Mouse (Mus musculus): ENCODE measurements around the gene Fam229a. TPM values are rescaled to one million over a fixed set of nuclear protein-coding genes. Genes with fewer than 3 reads are reported as not detected.

The Fam229a gene
- total RNA-seq, 2 experiments from 2014 or later: not detected

DNA sequence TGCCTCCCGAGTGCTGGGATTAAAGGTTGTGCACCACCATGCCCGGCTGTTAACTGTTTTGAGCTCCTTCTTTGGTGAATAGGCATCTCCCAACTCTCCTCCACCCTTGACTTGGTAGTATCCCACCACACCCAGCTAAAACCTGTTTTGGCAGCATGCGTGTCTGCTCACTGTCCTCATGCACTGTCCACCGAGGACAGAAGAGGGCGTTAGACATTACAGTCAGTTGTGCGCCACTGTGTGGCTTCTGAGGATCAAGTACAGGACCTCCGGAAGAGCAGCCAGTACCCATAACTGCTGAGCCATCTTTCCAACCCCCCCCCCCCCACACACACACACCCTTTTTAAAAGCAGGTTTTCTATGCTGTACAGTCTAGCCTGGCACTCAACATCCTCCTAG is 3.7 kb downstream of the Fam229a start:
- intact Hi-C loops (cut with DNase I): no loop called here
- no peak for DNase-seq

- intact Hi-C loops (cut with DNase I): no loop called here
- no peak for DNase-seq
Measured at GRCm38 (mm10) chr4:129495672-129496562, 4.9 kb downstream of the Fam229a start.

DNA sequence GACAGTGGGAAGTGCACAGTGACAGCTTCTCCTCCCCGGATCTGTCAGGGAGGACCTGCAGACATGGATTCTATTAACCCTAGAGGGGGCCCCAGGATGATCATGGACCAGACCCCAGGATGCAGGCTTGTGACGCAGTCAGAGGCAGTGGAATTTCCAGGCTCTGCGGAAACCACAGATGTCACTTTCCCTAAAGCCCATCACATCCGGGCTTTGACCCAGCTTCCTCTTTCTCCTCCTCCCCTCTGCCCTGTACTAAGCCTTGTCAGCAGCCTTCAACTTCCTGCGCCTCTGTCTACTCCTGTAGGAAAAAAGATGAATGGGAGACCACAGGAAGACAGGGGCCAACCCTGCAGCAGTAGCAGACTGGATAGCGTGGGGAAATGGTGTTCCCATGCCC is 5.6 kb downstream of the Fam229a start:
- intact Hi-C loops (cut with DNase I): no loop called here
- no peak for DNase-seq

DNA sequence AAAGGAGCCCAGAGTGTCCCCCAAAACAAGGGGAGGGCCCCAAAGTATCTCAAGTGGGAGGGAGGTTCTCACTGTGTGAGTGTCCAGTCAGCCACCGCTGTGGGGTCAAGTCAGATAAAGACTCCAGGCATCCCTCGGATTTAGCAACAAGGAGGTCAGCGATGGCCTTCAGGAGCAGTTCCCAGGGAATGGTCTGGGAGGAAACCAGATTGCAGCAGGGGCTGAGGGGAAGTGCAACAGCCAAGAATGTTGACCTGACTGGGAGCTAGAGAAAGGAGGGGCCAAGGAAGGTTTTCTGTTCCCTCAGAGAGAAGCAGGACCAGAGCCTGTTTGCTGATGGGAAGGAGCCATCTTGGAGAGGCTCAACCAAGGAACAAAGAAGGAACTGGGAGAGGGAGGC is 8.0 kb downstream of the Fam229a start:
- intact Hi-C loops (cut with DNase I): no loop called here
- no peak for DNase-seq

GRCm38 (mm10) chr4:129500017-129500416 is 9.0 kb downstream of the Fam229a start:
- intact Hi-C loops (cut with DNase I): no loop called here

GRCm38 (mm10) chr4:129500607-129501566 is 9.9 kb downstream of the Fam229a start:
- intact Hi-C loops (cut with DNase I): no loop called here
- peak; percentile 86 for DNase-seq

More at GRCm38 (mm10) chr4:129500017-129500416, 9.0 kb downstream of the Fam229a start:
- no peak for DNase-seq

DNA sequence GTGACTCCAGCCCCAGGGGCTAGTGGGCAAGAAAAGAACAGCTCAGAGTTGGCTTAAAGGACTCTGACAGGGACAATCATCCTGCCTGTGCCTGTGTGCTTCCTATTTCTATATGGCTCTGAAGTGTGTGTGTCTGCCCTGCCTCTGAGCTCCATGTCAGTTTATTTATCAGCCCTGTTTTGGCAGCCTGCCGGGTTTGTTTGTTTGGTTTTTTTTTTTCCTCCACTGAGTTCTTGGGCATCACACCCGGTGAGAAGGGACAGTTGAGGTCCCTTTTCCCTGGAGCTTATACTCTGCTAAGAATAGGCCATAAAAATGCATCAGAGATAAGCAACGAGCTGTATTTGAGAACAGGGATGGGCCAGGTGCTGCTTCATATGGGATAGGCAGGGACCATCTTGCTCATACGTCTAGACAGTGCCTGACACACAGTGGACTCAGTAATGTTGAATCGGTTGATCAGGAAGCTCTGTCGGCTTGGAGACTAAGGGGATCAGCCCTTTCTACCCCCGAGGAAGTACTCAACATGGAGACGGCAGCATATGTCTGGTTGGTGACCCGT is 11.4 kb downstream of the Fam229a start:
- no peak for DNase-seq
- intact Hi-C loops (cut with DNase I): no loop called here

DNA sequence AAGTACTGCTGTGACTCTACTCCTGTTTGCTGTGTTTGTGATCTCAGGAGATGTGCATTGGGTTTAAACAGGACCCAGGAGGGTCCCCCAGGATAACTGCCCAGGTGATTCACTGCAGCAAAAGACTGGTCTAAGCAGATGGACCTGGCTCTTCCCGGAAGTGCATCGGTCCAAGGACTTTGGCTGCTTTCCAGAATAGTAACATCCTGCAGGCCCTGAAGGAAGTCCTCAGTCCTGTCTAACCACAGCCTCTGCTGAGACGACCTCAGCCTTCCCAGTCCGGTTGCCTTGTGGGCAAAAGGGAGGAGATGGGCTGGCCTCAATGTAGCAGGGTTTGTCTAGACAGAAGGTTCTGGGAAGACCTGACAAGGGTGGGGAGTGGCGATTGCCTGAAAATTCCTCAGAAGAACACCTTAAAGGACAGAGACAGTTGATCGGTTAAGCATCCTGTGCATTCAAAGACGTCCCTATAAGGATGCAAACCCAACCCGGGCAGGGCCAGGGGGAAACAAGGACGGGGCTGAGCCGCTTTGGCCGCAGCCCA is 12.0 kb downstream of the Fam229a start:
- intact Hi-C loops (cut with DNase I): no loop called here
- no peak for DNase-seq

GRCm38 (mm10) chr4:129505511-129505910 is 14.5 kb downstream of the Fam229a start:
- intact Hi-C loops (cut with DNase I): no loop called here
- no peak for DNase-seq

DNA sequence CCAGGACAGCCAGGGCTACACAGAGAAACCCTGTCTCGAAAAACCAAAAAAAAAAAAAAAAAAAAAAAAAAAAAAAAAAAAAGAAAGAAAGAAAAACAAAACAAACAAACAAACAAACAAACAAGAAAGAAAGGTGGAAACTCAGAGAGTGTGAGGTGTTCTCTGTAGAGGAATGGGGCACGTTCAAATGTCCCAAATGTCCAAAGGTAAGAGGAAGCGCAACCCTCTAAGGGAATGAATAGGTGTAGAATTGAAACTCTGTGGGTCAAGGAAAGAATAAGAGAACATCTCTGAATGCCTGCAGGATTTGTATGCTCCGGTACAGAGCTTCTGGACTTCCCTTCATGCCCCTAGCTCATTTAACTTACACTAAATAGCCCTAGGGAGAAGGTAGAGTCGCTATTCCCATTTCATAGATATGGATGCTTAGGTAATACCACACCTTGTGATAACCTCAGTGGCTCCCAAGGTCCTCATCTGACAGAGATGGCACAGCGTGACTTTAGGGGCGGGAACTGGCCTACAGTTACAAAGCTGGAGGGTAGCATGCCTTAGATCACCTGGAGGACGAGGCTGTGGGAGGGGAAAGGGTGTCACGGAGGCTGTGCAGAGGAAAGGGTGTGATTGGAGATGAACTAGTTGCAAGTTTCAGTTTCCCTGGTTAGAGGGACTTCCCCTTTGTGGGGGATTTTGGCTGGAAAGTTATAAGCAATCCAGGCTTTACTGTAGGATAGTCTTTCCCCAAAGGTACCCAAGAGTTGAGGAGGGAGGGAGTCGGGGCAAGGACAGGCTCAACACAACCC is 16.6 kb downstream of the Fam229a start:
- intact Hi-C loops (cut with DNase I): no loop called here
- DNase-seq: no peak

GRCm38 (mm10) chr4:129508237-129508515 is 17.2 kb downstream of the Fam229a start:
- intact Hi-C loops (cut with DNase I): no loop called here
- no peak for DNase-seq

- peak; percentile 53 for DNase-seq
- intact Hi-C loops (cut with DNase I): no loop called here
Measured at GRCm38 (mm10) chr4:129508834-129509600, 18.0 kb downstream of the Fam229a start.

DNA sequence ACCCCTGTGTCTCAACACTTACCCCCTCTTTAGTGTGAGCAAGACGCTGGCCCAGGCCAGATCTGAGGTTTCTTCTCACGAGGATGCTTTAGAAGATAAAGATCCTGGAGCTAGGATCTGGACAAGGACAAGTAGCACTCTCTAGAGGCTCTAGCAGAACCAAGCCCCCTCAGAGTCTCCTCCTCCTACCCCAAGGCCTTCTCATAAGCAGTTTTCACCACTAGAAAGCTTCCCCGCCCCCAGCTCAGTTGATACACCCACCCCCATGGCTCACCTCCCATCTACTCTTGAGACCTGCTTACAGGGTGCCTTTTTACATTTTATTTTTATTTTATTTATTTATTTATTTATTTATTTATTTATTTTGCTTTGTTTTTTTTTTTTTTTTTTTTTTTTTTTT is 18.7 kb downstream of the Fam229a start:
- intact Hi-C loops (cut with DNase I): loop anchor here (10.0 kb wide), 1 partner anchor 95 kb away; the partner anchor contains the start of genes Eif3i and Tmem234
- DNase-seq: no peak

GRCm38 (mm10) chr4:129510723-129511412 is 19.9 kb downstream of the Fam229a start:
- intact Hi-C loops (cut with DNase I): loop anchor here (10.0 kb wide), 1 partner anchor 94 kb away; the partner anchor contains the start of genes Eif3i and Tmem234
- no peak for DNase-seq

- DNase-seq: no peak
- intact Hi-C loops (cut with DNase I): loop anchor here (10.0 kb wide), 1 partner anchor 93 kb away; the partner anchor contains the start of genes Eif3i and Tmem234
Measured at GRCm38 (mm10) chr4:129511413-129512096, 20.6 kb downstream of the Fam229a start.

DNA sequence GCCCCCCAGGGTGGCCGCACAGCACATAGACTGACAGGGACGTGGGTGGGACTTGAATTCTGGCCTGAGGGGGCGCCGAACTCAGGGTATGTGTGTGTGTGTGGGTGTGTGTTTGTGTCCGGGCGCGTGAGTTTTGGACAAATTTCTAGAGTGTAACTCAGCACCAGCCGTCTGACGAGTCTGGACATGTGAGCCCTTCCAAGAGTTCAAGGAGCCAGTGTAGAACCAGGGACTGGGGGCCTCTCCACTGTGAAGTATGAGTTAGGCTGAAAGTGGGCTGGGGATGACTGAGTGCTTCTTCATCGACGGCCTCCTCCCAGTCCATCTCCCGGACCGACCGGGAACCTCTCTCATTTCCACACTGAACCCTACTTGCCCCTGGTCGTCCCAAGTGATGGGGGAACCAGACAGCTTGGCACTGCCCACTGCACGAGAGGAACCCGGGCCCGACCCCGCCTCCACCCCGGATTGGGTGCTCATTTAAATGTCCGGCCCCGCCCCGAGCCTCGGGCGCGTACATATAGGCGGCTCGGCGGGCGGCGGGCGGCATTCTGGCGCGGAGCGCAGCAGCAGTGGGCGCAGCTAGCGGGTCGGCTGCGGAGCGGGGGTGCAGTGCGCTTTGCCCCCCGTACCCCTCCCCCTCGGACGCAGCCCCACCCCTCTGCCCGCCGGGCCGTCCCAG is 22.2 kb downstream of the Fam229a start, which contains the start of gene Marcksl1:
TSS of gene Marcksl1 (plus strand) at position 496 of the 682 bp plus-strand sequence.
- intact Hi-C loops (cut with DNase I): loop anchor here (10.0 kb wide), 1 partner anchor 92 kb away; the partner anchor contains the start of genes Eif3i and Tmem234
- peak; percentile 97 for DNase-seq

DNA sequence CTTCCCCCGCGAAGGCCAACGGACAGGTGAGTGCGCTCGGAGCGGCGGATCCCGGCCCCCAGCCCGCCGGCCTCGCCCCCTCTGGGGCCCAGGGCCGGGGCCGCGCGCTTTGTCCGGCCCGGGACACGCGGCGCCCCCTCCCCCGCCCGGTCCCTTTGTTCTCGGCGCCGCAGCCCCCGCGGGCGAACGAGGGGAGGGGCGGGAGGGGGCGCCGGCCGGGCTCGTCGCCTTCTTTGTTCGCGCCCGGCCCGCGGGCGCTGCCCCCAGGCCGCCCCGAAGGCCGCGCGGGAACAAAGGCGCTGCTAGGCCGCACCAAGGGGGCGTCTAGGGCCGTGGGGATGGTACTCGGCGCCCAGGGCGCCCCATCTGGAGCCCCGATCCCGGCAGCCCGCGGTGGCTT is 22.9 kb downstream of the Fam229a start:
- DNase-seq: no peak
- intact Hi-C loops (cut with DNase I): loop anchor here (10.0 kb wide), 1 partner anchor 91 kb away; the partner anchor contains the start of genes Eif3i and Tmem234
